Mouse (Mus musculus) MEL (cell line): ENCODE measurements around the gene Phb.

ENCODE experiments used
- CTCF ChIP-seq, 3 experiments: IDR thresholded peaks in 2 of 3; conservative IDR thresholded peaks in 1 of 3; 2 replicates each; pipeline ENCODE4 v1.5.1; 2011 to 2012; ENCODE audit warnings: low read length in 3 of 3, low read depth in 2 of 3, mild to moderate bottlenecking in 2 of 3, improper control_type of control experiment in 1 of 3, inconsistent platforms in 1 of 3, mixed read lengths in 1 of 3, moderate library complexity in 1 of 3; ENCODE audit not compliant: control insufficient read depth in 1 of 3, insufficient read depth in 1 of 3, poor library complexity in 1 of 3, severe bottlenecking in 1 of 3
- EP300 ChIP-seq, 2 experiments: IDR thresholded peaks; 2 replicates each; pipeline ENCODE4 v1.6.1; 2011; ENCODE audit warnings: improper control_type of control experiment in 2 of 2, low read length in 2 of 2, low read depth in 1 of 2, mild to moderate bottlenecking in 1 of 2
- GABPA ChIP-seq: IDR thresholded peaks from 2 replicates; pipeline ENCODE4 v1.6.1; 2012; ENCODE audit warnings: low read depth, mild to moderate bottlenecking, inconsistent platforms, low read length, improper control_type of control experiment, moderate library complexity
- MAFK ChIP-seq: IDR thresholded peaks from 2 replicates; pipeline ENCODE4 v1.6.1; 2011; ENCODE audit warnings: low read depth, mild to moderate bottlenecking, low read length, improper control_type of control experiment, borderline replicate concordance
- MAX ChIP-seq: IDR thresholded peaks from 2 replicates; pipeline ENCODE4 v1.6.1; 2011; ENCODE audit warnings: low read length, improper control_type of control experiment
- MYC ChIP-seq: IDR thresholded peaks from 2 replicates; pipeline ENCODE4 v1.6.1; 2011; ENCODE audit warnings: low read depth, mild to moderate bottlenecking, low read length, improper control_type of control experiment, moderate library complexity
- POLR2A ChIP-seq, 2 experiments: IDR thresholded peaks; 2 replicates each; pipeline ENCODE4 v1.6.1; 2011 to 2012; ENCODE audit warnings: low read length in 2 of 2, mild to moderate bottlenecking in 2 of 2, control low read depth in 1 of 2, improper control_type of control experiment in 1 of 2, low read depth in 1 of 2, moderate library complexity in 1 of 2; ENCODE audit not compliant: control insufficient read depth in 1 of 2, insufficient read depth in 1 of 2, poor library complexity in 1 of 2

DNA sequence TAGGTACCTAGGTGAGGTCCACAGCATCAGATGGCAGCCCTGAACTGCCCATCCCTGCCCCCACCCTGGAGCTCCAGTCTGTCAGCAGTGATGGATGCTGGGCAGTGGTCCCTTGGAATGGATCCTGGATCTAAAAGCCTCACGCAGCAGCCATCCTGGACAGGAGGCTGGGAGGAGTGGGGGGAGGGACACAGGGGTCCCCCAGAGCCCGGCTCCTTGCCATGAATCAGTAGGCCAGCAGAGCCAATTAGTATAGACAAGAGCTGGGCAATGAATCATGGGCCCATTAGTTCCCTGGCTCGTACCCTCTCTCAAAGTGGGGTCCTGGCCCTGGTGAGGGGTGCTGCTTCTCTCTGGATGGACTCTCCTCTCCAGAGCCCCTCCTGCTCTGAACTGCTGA is 47.7 kb upstream of the Phb start:
- TF ChIP-seq MAX (no peak), POLR2A (IDR thresholded peaks at IDR 0.05; ENCODE audit: control insufficient read depth in 1 of 2, insufficient read depth in 1 of 2, low read depth in 1 of 2, low read length in 2 of 2, poor library complexity in 1 of 2) (no peak), MYC (no peak), CTCF (IDR thresholded peaks at IDR 0.05 in 2 of 3, conservative IDR thresholded peaks at IDR 0.05 in 1 of 3; ENCODE audit: control insufficient read depth in 1 of 3, insufficient read depth in 1 of 3, low read depth in 2 of 3, low read length in 3 of 3, poor library complexity in 1 of 3, severe bottlenecking in 1 of 3) (no peak), MAFK (no peak), GABPA (no peak), EP300 (IDR thresholded peaks at IDR 0.05; ENCODE audit: low read depth in 1 of 2, low read length in 2 of 2) (no peak)
